Mouse (Mus musculus): ENCODE measurements around the gene 1700001O22Rik.

Gene 1700001O22Rik

DNA sequence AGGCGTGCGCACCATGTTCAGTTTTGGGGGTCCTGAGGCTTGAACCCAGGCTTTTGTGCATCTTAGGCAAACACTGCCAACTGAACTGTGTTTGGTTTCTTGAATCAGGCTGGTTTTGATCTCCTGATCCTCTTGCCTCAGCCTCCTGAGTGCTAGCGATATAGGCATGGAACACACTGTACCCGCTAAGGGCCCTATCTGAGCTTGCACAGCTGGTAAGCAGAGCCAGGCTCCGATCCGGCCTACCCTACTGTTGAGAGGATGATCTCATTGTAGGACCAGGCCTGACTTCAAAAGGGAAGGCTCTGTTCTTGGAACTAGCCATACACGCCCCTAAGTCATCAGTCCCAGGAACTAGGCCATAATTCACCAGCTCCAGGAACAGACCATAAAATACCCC, 7.1 kb upstream of the 1700001O22Rik start:
- DNase-seq, result no peak

GRCm38 (mm10) chr2:30809503-30809902, 6.0 kb upstream of the 1700001O22Rik start:
- DNase-seq, result no peak

- no peak for DNase-seq
Observed at GRCm38 (mm10) chr2:30808296-30808655, 4.8 kb upstream of the 1700001O22Rik start.

- DNase-seq, result peak; percentile 98 to 99
Observed at GRCm38 (mm10) chr2:30807648-30808295, 4.3 kb upstream of the 1700001O22Rik start, which contains the start of gene Ntmt1. Gene Ntmt1, plus strand, starts transcription at chr2:30807826.

GRCm38 (mm10) chr2:30807147-30807647, 3.7 kb upstream of the 1700001O22Rik start:
- no peak for DNase-seq

- no peak for DNase-seq
Observed at GRCm38 (mm10) chr2:30805983-30806382, 2.5 kb upstream of the 1700001O22Rik start.

DNA sequence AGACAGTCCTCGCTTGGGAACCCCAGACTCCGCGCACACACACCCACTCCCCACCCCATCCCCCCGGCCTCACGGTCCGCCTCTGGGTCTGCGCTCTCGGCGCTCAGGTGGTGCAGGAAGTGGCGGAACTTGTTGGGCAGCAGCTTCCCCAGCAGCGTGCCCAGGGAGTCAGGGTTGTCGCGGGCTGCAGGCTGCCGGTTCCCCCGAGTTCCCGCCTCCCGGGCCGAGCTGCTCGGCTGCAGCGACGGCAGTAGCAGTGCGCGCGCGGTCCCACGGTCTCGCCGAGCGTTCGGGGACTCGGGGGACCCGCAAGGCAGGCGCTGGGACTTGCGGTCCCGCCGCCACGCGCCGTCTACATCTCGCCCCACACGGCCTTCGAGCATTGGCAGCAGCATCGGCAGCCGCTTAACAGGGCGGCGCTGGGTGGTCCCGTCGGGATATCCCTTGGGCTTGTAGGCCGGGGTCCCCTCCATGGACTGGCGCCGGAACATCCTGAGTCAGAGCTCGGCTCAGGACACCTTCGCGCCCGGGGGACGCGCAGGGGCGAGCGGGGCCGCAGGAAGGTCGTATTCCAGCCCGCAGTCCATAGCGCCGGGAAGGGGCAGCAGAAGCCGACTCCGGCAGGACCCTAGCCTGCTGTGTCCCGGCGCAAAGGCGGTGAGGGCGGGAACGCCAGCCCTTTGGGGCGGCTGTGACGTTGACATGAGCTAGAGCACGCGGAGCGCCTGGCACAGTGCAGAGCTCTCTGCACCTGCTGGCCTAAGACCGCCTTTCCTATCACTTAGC, 2.2 kb downstream of the 1700001O22Rik start:
- DNase-seq, result no peak

DNA sequence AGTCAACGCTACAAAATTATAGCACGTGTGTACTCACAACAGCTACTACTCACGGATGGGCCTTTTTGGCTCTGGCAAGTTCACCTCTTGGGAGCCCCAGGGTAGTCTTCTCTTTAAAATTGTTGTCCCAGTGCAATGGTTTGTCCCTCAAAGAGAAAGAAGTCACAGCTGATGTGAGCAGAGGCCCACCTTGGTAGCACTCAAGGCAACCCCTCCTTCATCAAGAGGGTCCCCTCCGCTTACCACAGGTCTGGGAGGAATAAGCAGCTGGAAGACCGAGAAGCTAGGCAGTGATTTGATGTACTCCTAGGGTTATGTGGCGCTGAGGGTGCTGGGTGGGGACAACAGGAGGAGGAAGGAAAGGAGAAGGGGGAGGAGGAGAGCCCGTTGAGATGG, 2.8 kb downstream of the 1700001O22Rik start:
- DNase-seq, result no peak

DNA sequence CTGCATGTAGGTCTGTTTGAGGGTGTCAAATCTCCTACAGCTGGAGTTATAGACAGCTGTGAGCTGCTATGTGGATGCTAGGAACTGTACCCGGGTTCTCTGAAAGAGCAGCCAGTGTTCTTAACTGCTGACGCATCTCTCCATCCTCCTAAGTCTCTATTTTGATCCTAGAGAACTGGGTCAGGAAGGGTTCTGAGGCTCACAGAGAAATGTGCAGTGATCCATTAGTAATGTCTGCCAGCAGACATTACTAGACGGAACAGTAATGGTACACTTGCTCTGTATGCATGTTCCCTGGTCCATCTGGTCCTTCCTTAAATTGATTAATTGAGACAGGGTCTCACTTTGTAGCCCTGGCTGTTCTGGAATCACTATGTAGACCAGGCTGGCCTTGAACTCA, 4.0 kb downstream of the 1700001O22Rik start:
- DNase-seq, result no peak

- peak; percentile 62 to 72 for DNase-seq
Observed at GRCm38 (mm10) chr2:30796382-30796781, 7.1 kb downstream of the 1700001O22Rik start.

- DNase-seq, result peak in 1 of 2 experiments; percentile 11
Observed at GRCm38 (mm10) chr2:30795889-30796275, 7.6 kb downstream of the 1700001O22Rik start.

DNA sequence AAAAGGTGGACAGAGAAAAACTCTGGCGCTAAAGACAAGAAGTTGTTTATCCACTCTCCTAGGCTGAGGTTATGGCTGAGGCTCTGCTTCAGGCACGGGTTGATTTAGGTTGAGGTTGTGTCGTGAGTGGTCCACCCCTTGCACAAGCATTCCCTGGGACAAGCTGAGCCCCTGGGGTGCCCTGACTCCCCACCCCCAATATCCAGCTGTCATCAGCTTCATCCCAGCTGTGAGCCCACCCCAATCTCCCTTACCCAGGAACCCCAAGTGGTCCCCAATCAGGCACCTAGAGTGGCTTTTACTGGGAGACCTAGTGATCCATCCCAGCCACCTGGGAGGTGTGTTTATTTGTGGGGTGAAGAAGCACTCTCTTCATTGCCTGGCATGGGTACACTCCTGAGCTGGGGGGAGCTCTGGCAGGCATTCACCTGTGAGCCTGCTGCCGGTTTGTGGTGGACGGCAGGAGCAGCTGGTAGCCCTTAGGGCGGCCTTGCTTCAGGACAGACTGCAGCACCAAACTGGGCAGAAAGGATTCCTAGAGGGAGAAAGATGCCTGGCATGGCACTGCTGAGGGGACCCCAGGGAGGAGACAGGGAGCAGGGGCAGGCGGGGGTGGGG, 8.1 kb downstream of the 1700001O22Rik start:
- DNase-seq, result no peak

DNA sequence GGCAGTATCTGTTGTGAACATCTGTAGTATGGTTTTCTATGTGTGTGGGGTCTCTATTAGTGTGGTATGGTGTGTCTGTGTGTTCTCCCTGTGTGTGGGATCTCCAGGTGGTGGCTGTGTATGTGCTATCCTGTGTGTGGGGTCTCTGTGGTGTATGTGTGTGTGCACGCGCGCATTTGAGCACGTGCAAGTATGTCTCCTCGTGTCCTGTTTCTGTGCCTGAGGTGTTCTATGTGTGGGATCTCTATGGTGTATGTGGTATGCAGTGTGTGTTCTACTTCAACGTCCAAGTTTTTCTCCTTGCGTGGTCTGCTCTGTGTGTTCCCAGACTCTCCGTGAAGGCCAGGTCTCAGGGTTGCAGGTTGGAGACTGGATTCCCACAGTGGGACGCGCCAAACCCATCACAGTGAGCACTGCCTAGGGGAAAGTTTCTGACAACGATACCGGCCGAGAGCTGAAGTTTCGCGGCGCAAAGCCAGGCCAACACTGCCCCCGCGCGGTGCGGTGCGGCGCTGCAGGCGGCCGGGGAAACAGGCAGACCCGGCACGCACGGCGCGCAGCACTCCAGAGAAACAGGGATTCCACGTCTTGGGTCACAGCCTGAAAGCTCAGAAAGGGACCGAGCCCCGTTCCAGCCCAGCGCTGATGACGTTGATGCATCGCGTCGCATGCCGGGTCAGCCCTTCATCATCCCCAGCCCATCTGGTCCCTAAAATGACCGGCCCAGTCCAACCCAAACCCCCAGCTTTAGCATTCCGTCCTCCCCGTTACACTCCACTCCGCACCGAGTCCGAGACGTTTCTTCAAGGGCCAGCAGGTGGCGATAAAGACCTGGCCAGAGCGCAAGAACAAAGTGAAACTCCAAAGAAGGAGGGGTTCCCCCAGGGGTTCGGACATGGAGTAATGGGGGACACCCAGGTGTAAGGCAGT, 9.0 kb downstream of the 1700001O22Rik start:
- peak; percentile 74 to 75 for DNase-seq

GRCm38 (mm10) chr2:30792061-30792460, 11.4 kb downstream of the 1700001O22Rik start:
- no peak for DNase-seq

DNA sequence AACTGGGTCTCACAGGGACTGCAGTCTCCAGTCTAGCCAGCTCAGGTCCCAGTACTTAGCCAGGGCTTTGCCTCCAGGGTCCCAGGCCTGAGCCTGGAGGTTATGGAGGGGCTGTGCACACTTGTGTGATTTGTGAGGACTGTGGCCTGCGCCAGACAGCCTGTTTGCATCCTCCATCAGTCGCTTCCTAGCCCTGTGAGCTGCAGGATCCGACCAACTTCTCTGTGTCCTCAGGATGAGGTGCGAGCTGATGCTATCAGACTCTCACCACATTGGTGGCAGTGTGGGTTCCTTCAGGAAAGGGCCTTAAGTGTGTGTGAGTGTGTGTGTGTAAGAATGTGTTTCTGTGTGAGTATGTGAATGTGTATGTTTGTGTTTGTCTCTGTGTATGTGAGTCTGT, 16.0 kb downstream of the 1700001O22Rik start:
- DNase-seq, result no peak

DNA sequence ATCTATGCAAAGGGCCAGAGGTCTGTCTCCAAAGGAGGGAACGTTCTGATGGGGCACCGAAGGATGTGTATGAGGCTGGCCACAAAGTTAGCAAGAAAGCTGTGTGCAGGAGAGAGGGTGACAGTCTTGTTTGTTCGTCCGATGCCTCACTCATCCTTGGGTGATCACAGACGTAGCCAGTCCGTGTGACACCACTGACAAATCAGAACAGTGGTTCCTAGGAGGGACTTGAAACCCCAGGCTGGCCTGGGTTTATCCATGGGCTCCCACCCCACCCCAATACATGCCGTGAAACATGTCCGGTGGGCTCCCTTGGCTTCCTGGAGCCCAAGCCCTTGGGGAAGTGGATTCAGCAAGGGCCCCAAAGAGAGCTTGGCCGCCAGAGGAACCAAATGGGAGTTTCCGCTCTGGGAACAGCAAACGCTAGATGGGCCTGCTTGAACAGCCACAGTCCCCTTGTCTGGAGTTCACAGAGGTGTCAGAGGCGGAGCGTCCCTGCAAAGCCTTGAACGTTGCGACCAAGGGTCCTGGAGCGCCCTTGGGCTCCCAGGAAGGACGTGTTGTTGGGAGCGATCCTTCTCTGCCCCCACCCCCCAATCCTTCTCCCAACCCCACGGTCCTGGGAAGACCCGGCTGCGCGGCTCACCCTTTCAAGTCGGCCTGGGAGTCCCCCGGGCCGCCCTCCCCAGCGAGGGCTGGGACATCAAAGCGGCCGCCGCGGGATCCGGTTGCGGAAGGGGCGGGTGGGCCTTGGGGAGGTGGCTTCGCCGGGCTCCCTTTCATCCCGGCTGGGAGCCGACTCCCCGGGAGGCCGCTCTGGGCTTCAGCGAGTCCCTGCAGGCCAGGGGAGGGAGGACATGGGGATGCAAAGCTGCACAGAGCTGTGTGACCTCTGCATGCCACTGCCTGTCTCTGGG, 19.1 kb downstream of the 1700001O22Rik start:
- peak; percentile 34 to 43 for DNase-seq

DNA sequence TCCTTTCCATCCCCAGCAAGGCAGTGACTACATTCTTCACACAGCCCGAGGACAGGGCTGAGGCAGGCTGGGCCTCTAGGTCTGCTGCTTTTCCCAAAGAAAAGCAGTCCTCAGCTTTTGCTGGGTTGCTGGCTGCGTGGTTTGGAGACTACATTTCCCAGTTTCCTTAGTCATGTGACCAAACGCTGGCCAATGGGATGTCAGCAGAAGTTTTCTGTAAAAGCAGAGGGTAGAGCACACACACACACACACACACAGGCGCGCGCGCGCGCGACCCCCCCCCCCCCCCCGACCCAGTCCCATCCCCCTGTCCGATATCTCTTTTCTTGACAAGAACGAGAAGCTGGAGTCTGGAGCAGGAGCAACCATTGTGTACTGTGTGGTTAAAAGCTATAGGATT, 20.1 kb downstream of the 1700001O22Rik start:
- DNase-seq, result peak in 1 of 2 experiments; percentile 24

- no peak for DNase-seq
Observed at GRCm38 (mm10) chr2:30782312-30783290, 20.9 kb downstream of the 1700001O22Rik start.

DNA sequence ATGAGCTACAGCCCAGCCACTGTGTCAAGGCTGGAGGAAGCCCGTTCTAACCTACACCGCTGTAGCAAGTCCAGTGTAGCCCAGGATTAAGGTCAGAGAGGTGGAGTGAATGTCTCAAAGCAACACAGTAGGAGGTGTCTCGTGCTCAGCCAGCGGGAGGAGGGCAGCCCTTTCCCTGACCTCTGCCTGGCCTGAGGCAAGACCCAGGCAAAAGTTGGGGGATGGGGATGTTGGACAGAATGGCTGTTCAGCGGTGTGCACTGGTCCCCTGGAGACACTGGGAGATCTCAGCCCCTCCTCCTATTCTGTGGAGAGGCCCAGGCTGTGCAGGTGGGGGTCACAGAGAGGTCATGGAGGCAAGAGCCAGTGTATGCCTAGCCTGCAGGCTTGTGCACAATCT, 24.2 kb downstream of the 1700001O22Rik start:
- no peak for DNase-seq

DNA sequence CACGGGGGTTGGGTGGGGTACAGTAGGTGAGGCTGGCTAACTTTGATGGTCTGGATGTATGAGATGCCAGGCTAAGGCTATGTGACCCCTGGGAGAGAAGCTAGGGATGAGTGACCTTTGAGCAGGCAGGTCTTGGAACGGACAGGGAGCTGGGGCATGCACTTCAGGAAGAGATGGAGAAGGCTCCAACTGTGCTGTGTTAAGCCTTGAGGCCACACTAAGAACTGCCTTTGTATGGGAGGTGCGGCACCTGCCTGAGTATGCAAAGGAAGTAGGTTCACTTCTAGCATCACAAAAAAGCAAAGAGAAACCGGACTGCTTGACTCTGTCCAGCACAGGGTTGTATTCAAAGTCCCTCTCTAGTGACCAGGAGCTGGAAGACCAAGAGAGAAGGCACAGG, 25.2 kb downstream of the 1700001O22Rik start:
- DNase-seq, result no peak
